In genomic region chr9:43879220-43879968, GRCm38 (mm10) we compare ENCODE assay signal across 8 mouse cellular contexts.
DNase-seq lines count a peak whose midpoint lies in the region; ATAC-seq and TF ChIP-seq lines count a peak whose summit lies in the region.
"Had no signal": no experiment of that assay in that cellular context is flagged by ENCODE, and none has a peak within 500 bp of the region (broad histone marks: within the 10 kb centered on the region; RNA-seq: fewer than 3 reads in every experiment).

No protein-coding gene starts in this region.

- peak overlapping the region; percentile 39; the same call in 1 of the 2 replicates for H3K4me2 ChIP-seq in liver, embryonic 12.5 days
- H3K4me2 ChIP-seq in liver, postnatal 0 days (ENCODE audit: low read depth, low read length), result no peak overlapping the region
- H3K4me2 ChIP-seq in forebrain, embryonic 11.5 days (ENCODE audit: low read depth, low read length, severe bottlenecking), result peak overlapping the region; percentile 62
- H3K4me2 ChIP-seq in intestine, embryonic 14.5 days (ENCODE audit: low read length), result peak overlapping the region; percentile 46
- H3K4me2 ChIP-seq in neural tube, embryonic 15.5 days, result peak overlapping the region; percentile 64

- peaks cover 55% of the 10 kb centered on the region for H3K27me3 ChIP-seq in liver, embryonic 12.5 days (replicated peaks)
- peaks cover 36% of the 10 kb centered on the region for H3K27me3 ChIP-seq in liver, postnatal 0 days (ENCODE audit: insufficient read depth, low read length)
- H3K27me3 ChIP-seq in forebrain, embryonic 11.5 days (ENCODE audit: control insufficient read depth, insufficient read depth, low read length), result peaks cover 24% of the 10 kb centered on the region
- H3K27me3 ChIP-seq in intestine, embryonic 14.5 days (replicated peaks; ENCODE audit: control insufficient read depth, insufficient read depth, low read length), result peaks cover 40% of the 10 kb centered on the region
- H3K27me3 ChIP-seq in neural tube, embryonic 15.5 days (replicated peaks), result peaks cover 18% of the 10 kb centered on the region; the same call in 1 of the 2 replicates

- ATAC-seq in liver, embryonic 12.5 days, result no peak
- ATAC-seq in liver, postnatal 0 days, result no peak
- ATAC-seq in forebrain, embryonic 11.5 days (replicated peaks; ENCODE audit: low FRiP score), result 0 out of 2 replicates have a peak, but pooled peaks have one; percentile 15
- ATAC-seq in intestine, embryonic 14.5 days (replicated peaks; ENCODE audit: low FRiP score, low TSS enrichment, low read depth), result no peak
- peak; percentile 49; the same call in 1 of the 2 replicates for ATAC-seq in neural tube, embryonic 15.5 days (ENCODE audit: low FRiP score)

- H3K4me3 ChIP-seq in liver, embryonic 12.5 days, result no peak overlapping the region
- H3K4me3 ChIP-seq in liver, postnatal 0 days (ENCODE audit: low read depth, low read length), result no peak overlapping the region
- H3K4me3 ChIP-seq in forebrain, embryonic 11.5 days (ENCODE audit: low read depth, low read length), result peak overlapping the region; percentile 25
- H3K4me3 ChIP-seq in intestine, embryonic 14.5 days (ENCODE audit: low read depth, low read length), result peak overlapping the region; percentile 17
- peak overlapping the region; percentile 33 for H3K4me3 ChIP-seq in neural tube, embryonic 15.5 days (replicated peaks)
- H3K4me3 ChIP-seq: liver, embryonic 13.5 days had no signal

- TF ChIP-seq EP300 in liver, postnatal 0 days (IDR thresholded peaks at IDR 0.05; ENCODE audit: low read depth), result no peak

- no peak for DNase-seq in liver, postnatal 0 days
- peak; percentile 59 for DNase-seq in forebrain, embryonic 11.5 days (ENCODE audit: low spot score)
- no peak for DNase-seq in intestine, embryonic 14.5 days (ENCODE audit: low spot score)
- DNase-seq in adrenal gland, postnatal 25 days, result no peak
- no peak for DNase-seq in gastrocnemius, postnatal 25 days
- DNase-seq: liver, embryonic 13.5 days had no signal

- H3K36me3 ChIP-seq in liver, embryonic 12.5 days, result no peaks in the 10 kb centered on the region
- no peaks in the 10 kb centered on the region for H3K36me3 ChIP-seq in liver, postnatal 0 days (replicated peaks; ENCODE audit: insufficient read depth, low read length)
- H3K36me3 ChIP-seq in forebrain, embryonic 11.5 days (ENCODE audit: control insufficient read depth, insufficient read depth, low read length), result no peaks in the 10 kb centered on the region
- H3K36me3 ChIP-seq in intestine, embryonic 14.5 days (ENCODE audit: control insufficient read depth, insufficient read depth, low read length), result no peaks in the 10 kb centered on the region
- no peaks in the 10 kb centered on the region for H3K36me3 ChIP-seq in neural tube, embryonic 15.5 days
- H3K36me3 ChIP-seq: liver, embryonic 13.5 days had no signal

- TF ChIP-seq CTCF in liver, postnatal 0 days (IDR thresholded peaks at IDR 0.05; ENCODE audit: low read depth), result no peak

- WGBS in liver, embryonic 12.5 days (ENCODE audit: insufficient replicate concordance), result 5% methylated on average over 24 of the region's 24 CpGs
- WGBS in liver, postnatal 0 days (ENCODE audit: insufficient replicate concordance), result 7% methylated on average over 24 of the region's 24 CpGs
- 1% methylated on average over 24 of the region's 24 CpGs for WGBS in forebrain, embryonic 11.5 days
- 3% methylated on average over 24 of the region's 24 CpGs for WGBS in intestine, embryonic 14.5 days
- WGBS in neural tube, embryonic 15.5 days, result 2% methylated on average over 24 of the region's 24 CpGs

- no peak overlapping the region for H3K9ac ChIP-seq in liver, embryonic 12.5 days
- no peak overlapping the region for H3K9ac ChIP-seq in liver, postnatal 0 days (replicated peaks)
- H3K9ac ChIP-seq in forebrain, embryonic 11.5 days (ENCODE audit: low read length), result peak overlapping the region; percentile 23
- H3K9ac ChIP-seq in intestine, embryonic 14.5 days (ENCODE audit: low read length), result no peak overlapping the region
- H3K9ac ChIP-seq in neural tube, embryonic 15.5 days (replicated peaks), result peak overlapping the region; percentile 33; the same call in 1 of the 2 replicates
- H3K9ac ChIP-seq: liver, embryonic 13.5 days had no signal

- H3K4me1 ChIP-seq in liver, embryonic 12.5 days, result no peaks in the 10 kb centered on the region
- H3K4me1 ChIP-seq in liver, postnatal 0 days (ENCODE audit: insufficient read depth), result no peaks in the 10 kb centered on the region
- H3K4me1 ChIP-seq in forebrain, embryonic 11.5 days (replicated peaks; ENCODE audit: control insufficient read depth, insufficient read depth, low read length), result peaks cover 13% of the 10 kb centered on the region
- peaks cover 8% of the 10 kb centered on the region for H3K4me1 ChIP-seq in intestine, embryonic 14.5 days (replicated peaks; ENCODE audit: control insufficient read depth, insufficient read depth, low read length)
- H3K4me1 ChIP-seq in neural tube, embryonic 15.5 days, result peaks cover 16% of the 10 kb centered on the region
- H3K4me1 ChIP-seq: liver, embryonic 13.5 days had no signal

- no peaks in the 10 kb centered on the region for H3K9me3 ChIP-seq in liver, embryonic 12.5 days (replicated peaks)
- H3K9me3 ChIP-seq in liver, postnatal 0 days (ENCODE audit: low read length), result no peaks in the 10 kb centered on the region
- H3K9me3 ChIP-seq in forebrain, embryonic 11.5 days (ENCODE audit: control insufficient read depth, low read length), result no peaks in the 10 kb centered on the region
- no peaks in the 10 kb centered on the region for H3K9me3 ChIP-seq in intestine, embryonic 14.5 days (ENCODE audit: control insufficient read depth, low read length)
- H3K9me3 ChIP-seq in neural tube, embryonic 15.5 days (replicated peaks), result no peaks in the 10 kb centered on the region
- H3K9me3 ChIP-seq: liver, embryonic 13.5 days had no signal

- H3K27ac ChIP-seq in liver, embryonic 12.5 days, result no peak overlapping the region
- no peak overlapping the region for H3K27ac ChIP-seq in liver, postnatal 0 days (ENCODE audit: low read depth)
- 0 out of 2 replicates have a peak overlapping the region, but pooled peaks have one; percentile 18 for H3K27ac ChIP-seq in forebrain, embryonic 11.5 days (ENCODE audit: low read depth, low read length)
- H3K27ac ChIP-seq in intestine, embryonic 14.5 days (ENCODE audit: low read depth), result no peak overlapping the region
- no peak overlapping the region for H3K27ac ChIP-seq in neural tube, embryonic 15.5 days (replicated peaks)
- H3K27ac ChIP-seq: liver, embryonic 13.5 days had no signal

Comparison
In these comparisons a context has a peak if more than half of its experiments do, and no peak if none do; other contexts are left out.
1. ATAC-seq: peak in forebrain, embryonic 11.5 days (single experiment) and neural tube, embryonic 15.5 days (single experiment); none in liver, embryonic 12.5 days (single experiment), liver, postnatal 0 days (single experiment) and intestine, embryonic 14.5 days (single experiment).
2. H3K4me3 ChIP-seq: peak in forebrain, embryonic 11.5 days (single experiment), intestine, embryonic 14.5 days (single experiment) and neural tube, embryonic 15.5 days (single experiment); none in liver, embryonic 12.5 days (single experiment) and liver, postnatal 0 days (single experiment).
3. H3K9ac ChIP-seq: peak in forebrain, embryonic 11.5 days (single experiment) and neural tube, embryonic 15.5 days (single experiment); none in liver, embryonic 12.5 days (single experiment), liver, postnatal 0 days (single experiment) and intestine, embryonic 14.5 days (single experiment).